Mouse (Mus musculus) central nervous system, embryonic 14 days (tissue): ENCODE data around the gene Opn1mw. TPM values are rescaled to one million over a fixed set of nuclear protein-coding genes. Genes with fewer than 3 reads are reported as not detected.

Source experiments
- polyA plus RNA-seq: library from polyadenylated mRNA; depleted of rRNA; stranded (reverse); fragments of >200 nt; gene quantifications from 2 replicates; pipeline ENCODE4 v1.2.3, GENCODE M21; 2012; rRNA removed

Gene Opn1mw
- 0.13 TPM in 1 of 2 replicates, not detected in the other for polyA plus RNA-seq

DNA sequence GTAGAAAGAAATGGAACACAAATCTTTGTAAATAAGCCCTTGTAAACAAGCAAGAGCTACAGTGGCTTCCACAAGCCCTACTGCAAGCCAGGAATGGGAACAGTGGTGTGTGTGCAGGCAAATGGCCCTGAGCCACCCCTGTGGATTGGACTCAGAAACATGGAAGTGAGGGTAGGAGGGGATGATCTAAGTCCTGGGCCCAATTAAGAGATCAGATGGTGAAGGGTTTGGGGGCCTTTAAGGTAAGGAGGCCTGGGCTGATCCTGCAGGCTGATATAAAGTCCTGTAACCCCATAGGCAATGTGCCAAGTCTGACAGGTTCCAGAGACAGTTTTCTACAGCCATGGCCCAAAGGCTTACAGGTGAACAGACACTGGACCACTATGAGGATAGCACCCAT, at the start of gene Opn1mw:
Gene Opn1mw (plus strand): TSS at position 301 of the 400 bp plus-strand sequence.

DNA sequence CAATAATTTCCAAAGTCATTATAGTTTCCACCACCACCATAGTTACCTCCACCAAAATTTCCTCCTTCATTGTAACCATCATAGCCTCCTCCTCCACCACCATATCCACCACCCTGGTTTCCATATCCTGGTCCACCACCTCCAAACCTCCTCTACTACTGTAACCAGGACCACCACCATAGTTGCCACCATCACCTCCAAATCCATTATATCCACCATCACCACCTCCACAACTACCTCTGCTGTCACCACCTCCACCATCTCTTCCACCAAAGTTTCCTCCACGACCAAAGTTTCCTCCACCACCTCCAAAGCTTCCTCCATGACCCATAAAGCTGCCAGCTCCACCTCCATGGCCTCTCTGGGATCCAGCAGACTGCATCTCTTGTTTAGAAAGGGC, 8.0 kb downstream of the Opn1mw start, which contains the start of gene Mecp2:
Gene Mecp2 (minus strand): TSS at position 101 of the 400 bp plus-strand sequence.

DNA sequence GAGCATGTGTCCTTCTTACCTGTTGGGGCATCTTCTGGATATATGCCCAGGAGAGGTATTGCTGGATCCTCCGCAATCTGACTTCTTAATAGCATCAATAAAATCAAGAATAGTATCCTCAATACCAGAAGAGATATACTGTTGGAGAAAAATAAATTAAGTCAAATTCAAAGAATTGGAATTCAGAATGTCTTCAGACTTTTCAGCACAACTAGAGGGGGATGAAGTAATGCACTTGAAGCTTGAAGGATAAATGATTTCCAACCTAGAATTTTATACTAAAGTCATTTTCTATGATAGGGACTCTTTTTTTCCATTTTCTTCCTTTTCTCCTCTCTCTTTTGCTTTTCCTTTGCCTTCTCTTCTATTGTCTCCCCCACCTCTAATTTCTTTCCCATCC, 40.5 kb downstream of the Opn1mw start, which contains the start of gene Tex28:
Gene Tex28 (minus strand): TSS at position 101 of the 400 bp plus-strand sequence.

DNA sequence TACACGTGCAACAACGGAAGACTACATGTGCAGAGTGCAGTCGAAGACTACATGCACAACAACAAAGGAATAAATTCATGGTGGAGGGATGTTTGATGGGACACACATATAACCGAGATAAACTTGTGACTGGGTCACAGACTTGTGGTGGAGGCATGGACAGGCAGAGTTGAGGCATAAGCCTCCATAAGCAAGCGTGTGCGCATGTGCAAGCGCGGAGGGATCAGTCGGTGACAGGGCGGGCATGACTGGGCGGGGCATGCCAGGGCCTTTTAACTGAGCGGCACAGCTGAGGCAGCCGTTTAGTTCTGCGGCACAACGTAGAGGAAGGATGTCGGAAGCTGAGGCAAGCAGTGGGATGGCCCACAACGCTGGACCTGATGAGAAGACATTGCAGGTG, 49.7 kb downstream of the Opn1mw start, which contains the start of gene Tktl1:
Gene Tktl1 (plus strand): TSS at position 301 of the 400 bp plus-strand sequence.

Other genes starting within 250 kb of the Opn1mw start
- gene Avpr2, start 235.4 kb upstream of the Opn1mw start, polyA plus RNA-seq = not detected in 2 replicates
- gene L1cam, start 231.4 kb upstream of the Opn1mw start, polyA plus RNA-seq = 172 and 174 TPM in 2 replicates
- 7.8 and 7.9 TPM in 2 replicates for gene Arhgap4, start 205.6 kb upstream of the Opn1mw start, polyA plus RNA-seq
- 108 TPM in 2 replicates for gene Naa10, start 205.5 kb upstream of the Opn1mw start, polyA plus RNA-seq
- 11.5 and 16.1 TPM in 2 replicates for gene Renbp, start 196.6 kb upstream of the Opn1mw start, polyA plus RNA-seq
- gene Hcfc1, start 161.1 kb upstream of the Opn1mw start, polyA plus RNA-seq = 71.4 and 72.6 TPM in 2 replicates
- gene Irak1, start 103.5 kb upstream of the Opn1mw start, polyA plus RNA-seq = 72.9 and 74.2 TPM in 2 replicates
- gene Mecp2, start 7.9 kb downstream of the Opn1mw start, polyA plus RNA-seq = 25.4 and 27.4 TPM in 2 replicates
- gene Tex28, start 40.4 kb downstream of the Opn1mw start, polyA plus RNA-seq = not detected in 2 replicates
- not detected in 2 replicates for gene Tktl1, start 49.8 kb downstream of the Opn1mw start, polyA plus RNA-seq
- gene Flna, start 122.4 kb downstream of the Opn1mw start, polyA plus RNA-seq = 442 and 468 TPM in 2 replicates
- gene Emd, start 127.2 kb downstream of the Opn1mw start, polyA plus RNA-seq = 87.2 and 92.3 TPM in 2 replicates
- 1,398 and 1,478 TPM in 2 replicates for gene Rpl10, start 143.3 kb downstream of the Opn1mw start, polyA plus RNA-seq
- 94.8 and 95.4 TPM in 2 replicates for gene Taz, start 154.4 kb downstream of the Opn1mw start, polyA plus RNA-seq
- 5.3 and 7.1 TPM in 2 replicates for gene Dnase1l1, start 154.9 kb downstream of the Opn1mw start, polyA plus RNA-seq
- 262 and 275 TPM in 2 replicates for gene Atp6ap1, start 169.6 kb downstream of the Opn1mw start, polyA plus RNA-seq
- gene Gdi1, start 177.5 kb downstream of the Opn1mw start, polyA plus RNA-seq = 1,288 and 1,327 TPM in 2 replicates
- 48.8 and 49.0 TPM in 2 replicates for gene Fam50a, start 185.6 kb downstream of the Opn1mw start, polyA plus RNA-seq
- 261 and 268 TPM in 2 replicates for gene Plxna3, start 201.6 kb downstream of the Opn1mw start, polyA plus RNA-seq
- 87.3 and 99.6 TPM in 2 replicates for gene Lage3, start 226.2 kb downstream of the Opn1mw start, polyA plus RNA-seq
- 56.7 and 57.7 TPM in 2 replicates for gene Ubl4a, start 245.8 kb downstream of the Opn1mw start, polyA plus RNA-seq
- gene Slc10a3, start 245.9 kb downstream of the Opn1mw start, polyA plus RNA-seq = 5.7 and 7.1 TPM in 2 replicates